Comparison of ENCODE assay signal across 7 mouse cellular contexts in genomic region chr19:8773409-8773808, GRCm38 (mm10). TPM values are rescaled to one million over a fixed set of nuclear protein-coding genes. Genes with fewer than 3 reads are reported as not detected.
A peak's percentile ranks its signal among the peaks of the same experiment; 100 is the strongest.
DNase-seq lines count a peak whose midpoint lies in the region; ATAC-seq and TF ChIP-seq lines count a peak whose summit lies in the region.

No protein-coding gene starts in this region.

- peak overlapping the region; percentile 90 for H3K4me2 ChIP-seq in lung, embryonic 16.5 days (ENCODE audit: low read depth, low read length)
- H3K4me2 ChIP-seq in embryonic facial prominence, embryonic 14.5 days (ENCODE audit: low read depth, low read length), result peak overlapping the region; percentile 95
- H3K4me2 ChIP-seq in intestine, postnatal 0 days (replicated peaks; ENCODE audit: low read depth), result peak overlapping the region; percentile 96

- H3K27me3 ChIP-seq in lung, embryonic 16.5 days (ENCODE audit: control insufficient read depth, insufficient read depth, low read depth, low read length), result no peaks in the 10 kb centered on the region
- H3K27me3 ChIP-seq in embryonic facial prominence, embryonic 14.5 days (replicated peaks; ENCODE audit: control insufficient read depth, insufficient read depth, low read length), result no peaks in the 10 kb centered on the region
- H3K27me3 ChIP-seq in intestine, postnatal 0 days (replicated peaks; ENCODE audit: control insufficient read depth, insufficient read depth, low read length), result no peaks in the 10 kb centered on the region
- no peaks in the 10 kb centered on the region for H3K27me3 ChIP-seq in small intestine, adult 2 months (ENCODE audit: control insufficient read depth, insufficient read depth, low read length)

- peak overlapping the region; percentile 81 for H3K4me3 ChIP-seq in lung, embryonic 16.5 days (ENCODE audit: low read length)
- peak overlapping the region; percentile 60 for H3K4me3 ChIP-seq in embryonic facial prominence, embryonic 14.5 days (ENCODE audit: low read depth, low read length)
- peak overlapping the region; percentile 73 for H3K4me3 ChIP-seq in intestine, postnatal 0 days (ENCODE audit: low read depth, low read length)
- H3K4me3 ChIP-seq in small intestine, adult 2 months (ENCODE audit: low read depth, low read length), result peak overlapping the region; percentile 40

- 44% methylated on average over 6 of the region's 6 CpGs for WGBS in lung, embryonic 16.5 days
- 56% methylated on average over 6 of the region's 6 CpGs for WGBS in embryonic facial prominence, embryonic 14.5 days
- WGBS in intestine, postnatal 0 days, result 36% methylated on average over 6 of the region's 6 CpGs
- 14% methylated on average over 6 of the region's 6 CpGs for WGBS in small intestine, adult 2 months

- no peak for DNase-seq in lung, postnatal 10 days
- DNase-seq in embryonic facial prominence, embryonic 14.5 days (ENCODE audit: low spot score), result no peak
- DNase-seq in spleen, postnatal 14 days (ENCODE audit: low spot score in 2 of 2), result no peak
- no peak for DNase-seq in left cerebral cortex, adult 8-10 months (ENCODE audit: low spot score in 2 of 2)

- H3K36me3 ChIP-seq in lung, embryonic 16.5 days (ENCODE audit: control insufficient read depth, insufficient read depth, low read length), result peaks cover 20% of the 10 kb centered on the region
- peaks cover 44% of the 10 kb centered on the region for H3K36me3 ChIP-seq in embryonic facial prominence, embryonic 14.5 days (ENCODE audit: control insufficient read depth, insufficient read depth, low read length)
- peaks cover 10% of the 10 kb centered on the region for H3K36me3 ChIP-seq in intestine, postnatal 0 days (ENCODE audit: control insufficient read depth, insufficient read depth)
- H3K36me3 ChIP-seq in small intestine, adult 2 months (ENCODE audit: control insufficient read depth, insufficient read depth, low read length), result peaks cover 16% of the 10 kb centered on the region

- peak overlapping the region; percentile 81 for H3K9ac ChIP-seq in lung, embryonic 16.5 days (ENCODE audit: low read length)
- H3K9ac ChIP-seq in embryonic facial prominence, embryonic 14.5 days (ENCODE audit: low read depth, low read length), result peak overlapping the region; percentile 82
- H3K9ac ChIP-seq in intestine, postnatal 0 days (ENCODE audit: low read depth, low read length), result peak overlapping the region; percentile 89

- no peak for TF ChIP-seq POLR2A in small intestine, adult 2 months (IDR thresholded peaks at IDR 0.05; ENCODE audit: low read depth, low read length)

- no peaks in the 10 kb centered on the region for H3K9me3 ChIP-seq in lung, embryonic 16.5 days (ENCODE audit: control insufficient read depth, low read length)
- H3K9me3 ChIP-seq in embryonic facial prominence, embryonic 14.5 days (ENCODE audit: control insufficient read depth, low read length), result no peaks in the 10 kb centered on the region
- H3K9me3 ChIP-seq in intestine, postnatal 0 days (ENCODE audit: control insufficient read depth), result no peaks in the 10 kb centered on the region

- no peak for TF ChIP-seq CTCF in intestine, postnatal 0 days (IDR thresholded peaks at IDR 0.05; ENCODE audit: low read depth)
- TF ChIP-seq CTCF in small intestine, adult 2 months (IDR thresholded peaks at IDR 0.05; ENCODE audit: extremely low read depth, insufficient read length, insufficient replicate concordance, low read depth, low read length), result no peak

- no peak for ATAC-seq in lung, embryonic 16.5 days (ENCODE audit: low read depth)
- ATAC-seq in embryonic facial prominence, embryonic 14.5 days (ENCODE audit: low read depth), result no peak
- no peak for ATAC-seq in intestine, postnatal 0 days

- H3K27ac ChIP-seq in lung, embryonic 16.5 days (ENCODE audit: low read length), result peak overlapping the region; percentile 29; the same call in 1 of the 2 replicates
- peak overlapping the region; percentile 99 for H3K27ac ChIP-seq in embryonic facial prominence, embryonic 14.5 days (replicated peaks; ENCODE audit: low read depth, low read length)
- 0 out of 2 replicates have a peak overlapping the region, but pooled peaks have one; percentile 98 for H3K27ac ChIP-seq in intestine, postnatal 0 days (ENCODE audit: low read depth, low read length)
- H3K27ac ChIP-seq in small intestine, adult 2 months (ENCODE audit: insufficient read depth, low read depth, low read length), result no peak overlapping the region

- peaks cover 26% of the 10 kb centered on the region for H3K4me1 ChIP-seq in lung, embryonic 16.5 days (replicated peaks; ENCODE audit: control insufficient read depth, insufficient read depth, low read length)
- H3K4me1 ChIP-seq in embryonic facial prominence, embryonic 14.5 days (ENCODE audit: control insufficient read depth, insufficient read depth, low read length), result peaks cover 20% of the 10 kb centered on the region
- H3K4me1 ChIP-seq in intestine, postnatal 0 days (replicated peaks; ENCODE audit: control insufficient read depth, insufficient read depth, low read length), result peaks cover 5% of the 10 kb centered on the region; the same call in 1 of the 2 replicates
- peaks cover 8% of the 10 kb centered on the region; the same call in 1 of the 2 replicates for H3K4me1 ChIP-seq in small intestine, adult 2 months (ENCODE audit: control insufficient read depth, insufficient read depth, insufficient read length, low read length)

RNA-seq across cellular contexts. Expression of gene Tmem179b, which starts 0.9 kb away (rescaled TPM):
- 88.2 and 89.7 TPM in 2 replicates for polyA plus RNA-seq in lung, embryonic 16.5 days (2015; fragmentation: Nextera tagmentation; extraction: Ambion mirVana)
- 74.9 and 90.3 TPM in 2 replicates for polyA plus RNA-seq in embryonic facial prominence, embryonic 14.5 days (2014; fragmentation: Nextera tagmentation; extraction: Ambion mirVana)
- 93.5 and 97.4 TPM in 2 replicates for polyA plus RNA-seq in intestine, postnatal 0 days (2015; fragmentation: Nextera tagmentation; extraction: Ambion mirVana)
- 59.9 and 96.2 TPM in 2 replicates for polyA plus RNA-seq in small intestine, adult 2 months (2012; rRNA removed)
- total RNA-seq in left cerebral cortex, adult 8-10 months (2022), result 10 to 100 TPM; 11.3 to 14.6 (median 12.4) TPM

RNA-seq across cellular contexts. Expression of gene Tmem223, which starts 2.6 kb away (rescaled TPM):
- polyA plus RNA-seq in lung, embryonic 16.5 days (2015; fragmentation: Nextera tagmentation; extraction: Ambion mirVana), result 188 and 194 TPM in 2 replicates
- polyA plus RNA-seq in embryonic facial prominence, embryonic 14.5 days (2014; fragmentation: Nextera tagmentation; extraction: Ambion mirVana), result 173 and 194 TPM in 2 replicates
- 136 and 137 TPM in 2 replicates for polyA plus RNA-seq in intestine, postnatal 0 days (2015; fragmentation: Nextera tagmentation; extraction: Ambion mirVana)
- 117 and 142 TPM in 2 replicates for polyA plus RNA-seq in small intestine, adult 2 months (2012; rRNA removed)
- 10 to 100 TPM; 58.9 to 78.6 (median 67.2) TPM for total RNA-seq in left cerebral cortex, adult 8-10 months (2022)

RNA-seq across cellular contexts. Expression of gene Taf6l, which starts 12.8 kb away (rescaled TPM):
- 24.0 and 26.0 TPM in 2 replicates for polyA plus RNA-seq in lung, embryonic 16.5 days (2015; fragmentation: Nextera tagmentation; extraction: Ambion mirVana)
- polyA plus RNA-seq in embryonic facial prominence, embryonic 14.5 days (2014; fragmentation: Nextera tagmentation; extraction: Ambion mirVana), result 16.5 and 18.1 TPM in 2 replicates
- polyA plus RNA-seq in intestine, postnatal 0 days (2015; fragmentation: Nextera tagmentation; extraction: Ambion mirVana), result 12.0 and 13.2 TPM in 2 replicates
- polyA plus RNA-seq in small intestine, adult 2 months (2012; rRNA removed), result 4.5 and 8.1 TPM in 2 replicates
- 10 to 100 TPM; 13.7 to 18.1 (median 15.9) TPM for total RNA-seq in left cerebral cortex, adult 8-10 months (2022)

RNA-seq across cellular contexts. Expression of gene Nxf1, which starts 16.5 kb away (rescaled TPM):
- 186 and 190 TPM in 2 replicates for polyA plus RNA-seq in lung, embryonic 16.5 days (2015; fragmentation: Nextera tagmentation; extraction: Ambion mirVana)
- polyA plus RNA-seq in embryonic facial prominence, embryonic 14.5 days (2014; fragmentation: Nextera tagmentation; extraction: Ambion mirVana), result 152 and 171 TPM in 2 replicates
- polyA plus RNA-seq in intestine, postnatal 0 days (2015; fragmentation: Nextera tagmentation; extraction: Ambion mirVana), result 54.5 and 57.2 TPM in 2 replicates
- polyA plus RNA-seq in small intestine, adult 2 months (2012; rRNA removed), result 13.3 and 25.4 TPM in 2 replicates
- total RNA-seq in left cerebral cortex, adult 8-10 months (2022), result 10 to 100 TPM; 77.1 to 88.0 (median 80.2) TPM

RNA-seq across cellular contexts. Expression of gene Polr2g, which starts 25.0 kb away (rescaled TPM):
- 140 and 147 TPM in 2 replicates for polyA plus RNA-seq in lung, embryonic 16.5 days (2015; fragmentation: Nextera tagmentation; extraction: Ambion mirVana)
- 151 and 157 TPM in 2 replicates for polyA plus RNA-seq in embryonic facial prominence, embryonic 14.5 days (2014; fragmentation: Nextera tagmentation; extraction: Ambion mirVana)
- polyA plus RNA-seq in intestine, postnatal 0 days (2015; fragmentation: Nextera tagmentation; extraction: Ambion mirVana), result 114 and 115 TPM in 2 replicates
- polyA plus RNA-seq in small intestine, adult 2 months (2012; rRNA removed), result 7.7 and 13.5 TPM in 2 replicates
- total RNA-seq in left cerebral cortex, adult 8-10 months (2022), result 100 to 1,000 TPM; 107 to 116 (median 109) TPM
